Mouse (Mus musculus) lung, embryonic 16.5 days (tissue): ENCODE measurements around the gene Smn1. TPM values are rescaled to one million over a fixed set of nuclear protein-coding genes. Genes with fewer than 3 reads are reported as not detected.

Experiments
- polyA plus RNA-seq: library from polyadenylated mRNA; unstranded; fragments of >200 nt; fragmentation: Nextera tagmentation; extraction: Ambion mirVana; gene quantifications from 2 replicates; pipeline ENCODE4 v1.2.1, GENCODE M21; 2015

The Smn1 gene
- polyA plus RNA-seq, 1 experiment from 2014 or later: 43.5 TPM

Other genes with a start within 250 kb of the Smn1 start
- 1.1 and 1.4 TPM in 2 replicates for gene Cartpt, start 223.8 kb upstream of the Smn1 start, polyA plus RNA-seq
- gene Mccc2, start 109.2 kb upstream of the Smn1 start, polyA plus RNA-seq: 43.9 and 44.3 TPM in 2 replicates
- gene Bdp1, start 20.8 kb upstream of the Smn1 start, polyA plus RNA-seq: 22.5 and 23.7 TPM in 2 replicates
- gene Serf1, start 16.8 kb upstream of the Smn1 start, polyA plus RNA-seq: 108 and 131 TPM in 2 replicates
- gene Naip2, start 77.2 kb downstream of the Smn1 start, polyA plus RNA-seq: 0.52 and 0.54 TPM in 2 replicates
- gene Naip5, start 121.5 kb downstream of the Smn1 start, polyA plus RNA-seq: 0.31 and 0.43 TPM in 2 replicates
- gene Naip6, start 192.8 kb downstream of the Smn1 start, polyA plus RNA-seq: 0.26 and 0.43 TPM in 2 replicates